Mouse (Mus musculus): ENCODE measurements around the gene Washc4. TPM values are rescaled to one million over a fixed set of nuclear protein-coding genes. Genes with fewer than 3 reads are reported as not detected.
"Not testable (repeated sequence)": the region's sequence is repeated elsewhere in the genome, so short reads cannot be mapped to it uniquely, and the experiment has no call there.

Gene Washc4
- 10 to 100 TPM; 25.8 to 28.8 (median 26.2) TPM for polyA plus RNA-seq (2017; shearing (Covaris generic))

DNA sequence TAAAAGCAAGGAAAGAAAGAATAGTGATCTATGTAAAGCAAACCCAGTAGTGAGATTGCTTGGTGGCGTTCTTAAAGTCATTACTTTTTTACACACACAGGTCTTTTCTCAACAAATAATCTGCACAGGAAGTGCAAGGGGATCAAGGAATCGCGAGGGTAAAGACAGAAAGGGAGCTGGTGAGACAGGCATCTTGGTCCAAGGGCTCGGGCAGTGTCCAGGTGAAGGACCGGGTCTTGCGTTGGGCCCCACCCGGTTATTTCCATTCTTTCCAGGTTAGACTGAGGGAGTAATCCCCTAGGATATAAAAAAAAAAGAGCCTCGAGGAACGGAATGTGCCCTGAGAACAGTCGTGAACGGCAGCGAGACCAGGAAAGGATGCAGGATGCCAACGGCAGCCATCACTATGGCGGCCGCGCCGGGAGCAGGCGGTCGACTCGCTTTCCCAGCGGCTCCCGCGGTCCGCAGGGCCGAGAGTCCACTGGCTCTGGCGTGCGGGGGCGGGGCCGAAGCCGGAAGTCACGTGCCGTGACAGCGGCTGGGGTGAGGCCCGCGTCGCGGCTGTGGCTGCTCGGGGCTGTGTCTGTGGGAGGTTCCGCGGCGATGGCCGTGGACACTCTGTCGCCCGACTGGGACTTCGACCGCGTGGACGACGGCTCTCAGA is at the start of gene Washc4:
Gene Washc4 (plus strand): TSS at position 314 of the 664 bp plus-strand sequence.
- peak; percentile 90 for ATAC-seq

DNA sequence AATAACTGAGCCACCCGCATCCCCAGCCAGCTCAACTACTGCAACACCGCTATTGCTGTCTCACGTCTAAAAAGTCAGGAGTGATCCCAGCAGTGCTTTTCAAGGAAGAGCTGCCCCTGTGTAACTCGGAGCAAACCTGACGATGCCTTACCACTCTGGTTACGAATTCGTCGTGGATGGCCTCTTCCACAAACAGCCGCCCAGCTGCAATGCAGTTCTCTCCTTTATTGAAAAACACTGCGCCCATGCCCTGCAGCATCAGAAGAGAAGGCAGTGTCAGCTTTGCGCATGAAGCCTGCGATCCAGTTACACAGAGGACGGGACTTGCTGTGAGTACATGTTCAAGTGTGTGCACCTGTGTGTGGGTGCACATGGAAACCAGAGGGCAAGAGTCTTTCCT is 46.2 kb upstream of the Washc4 start:
- no peak for ATAC-seq

DNA sequence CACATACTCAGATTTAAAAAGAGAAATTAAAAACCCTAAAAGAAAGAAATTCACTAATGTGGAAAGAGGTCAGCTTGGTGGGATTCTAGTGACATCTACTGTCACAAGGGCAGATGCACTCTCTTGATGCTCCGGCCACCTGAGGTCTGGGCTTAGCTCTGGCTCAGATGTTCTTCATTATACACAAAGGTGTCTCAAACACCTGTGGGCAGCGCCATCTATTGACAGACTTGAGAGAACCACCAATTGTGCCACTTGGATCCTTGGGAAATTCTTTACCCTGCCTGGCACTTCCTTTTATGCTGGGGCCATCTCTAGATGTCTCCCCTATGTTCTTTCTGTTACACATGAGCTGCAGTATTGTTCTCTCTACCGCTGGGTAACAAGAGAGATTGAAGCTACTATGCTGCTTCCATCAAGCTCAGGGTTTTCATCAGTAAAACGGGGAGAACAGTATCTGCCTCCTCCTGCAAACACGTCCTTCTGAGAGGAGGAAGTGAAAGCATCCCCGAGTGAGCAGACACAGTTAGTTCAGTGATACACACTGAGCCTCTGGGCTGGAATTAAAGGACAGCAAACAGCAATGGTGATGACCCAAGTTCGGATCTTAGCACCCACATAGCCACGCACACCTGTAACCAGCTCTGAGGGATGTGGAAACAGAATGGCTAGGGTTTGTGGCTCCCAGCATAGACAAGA is 34.4 kb upstream of the Washc4 start:
- no peak for ATAC-seq

DNA sequence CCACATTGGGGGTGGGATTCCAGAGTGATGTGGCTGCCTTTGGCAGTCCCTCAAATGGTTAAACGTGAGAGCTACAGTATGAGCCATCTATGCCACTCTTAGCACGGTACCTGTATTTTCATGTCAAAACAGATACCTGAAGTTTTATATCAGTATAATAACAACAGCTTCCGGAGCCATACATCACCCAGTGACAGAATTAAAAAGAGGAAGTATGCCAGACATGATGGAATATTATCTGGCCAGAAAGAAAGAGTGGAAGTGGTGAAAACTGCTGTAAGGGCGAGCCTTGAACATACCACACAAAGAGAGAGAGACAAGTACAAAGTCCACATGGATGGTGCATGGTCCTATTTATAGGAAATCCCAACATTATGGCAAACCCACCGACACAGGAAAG is 32.2 kb upstream of the Washc4 start:
- no peak for ATAC-seq

DNA sequence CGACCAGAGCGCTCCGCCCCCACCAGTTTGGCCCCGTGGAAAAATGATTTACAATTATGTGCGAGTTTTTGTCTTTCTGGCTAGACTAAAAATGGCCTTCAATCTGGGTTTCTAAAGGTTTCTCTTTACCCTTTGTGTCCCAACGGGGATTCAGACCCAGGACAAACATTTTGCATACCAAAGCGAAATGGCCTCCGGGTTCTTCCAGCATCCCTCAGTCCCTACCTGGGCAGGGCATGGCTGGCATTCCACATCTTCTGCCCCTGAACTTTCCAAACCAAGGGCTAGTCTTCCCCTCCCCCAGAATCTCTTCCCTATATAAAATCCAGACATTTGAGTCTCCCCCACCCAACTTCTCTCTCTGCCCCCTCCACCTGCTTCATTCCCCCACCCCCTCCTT is 29.8 kb upstream of the Washc4 start:
- no peak for ATAC-seq

DNA sequence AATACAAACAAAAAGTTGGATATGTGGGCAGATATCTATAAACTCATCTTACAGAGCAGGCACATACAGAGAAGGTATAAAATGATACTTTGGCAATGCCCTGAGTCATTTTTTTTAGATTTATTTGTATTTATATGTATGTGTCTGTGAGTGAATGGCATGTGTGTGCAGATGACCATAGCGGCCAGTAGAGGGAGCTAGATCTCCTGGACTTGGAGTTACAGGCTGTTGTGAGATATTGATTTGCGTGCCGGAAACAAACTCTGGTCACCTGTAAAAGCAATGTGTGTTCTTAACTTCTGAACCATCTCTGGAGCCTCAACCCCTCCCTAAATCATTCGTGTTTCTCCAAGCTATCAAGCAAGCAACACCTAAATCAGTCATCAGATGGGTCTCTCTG is 22.6 kb upstream of the Washc4 start:
- ATAC-seq, result no peak

DNA sequence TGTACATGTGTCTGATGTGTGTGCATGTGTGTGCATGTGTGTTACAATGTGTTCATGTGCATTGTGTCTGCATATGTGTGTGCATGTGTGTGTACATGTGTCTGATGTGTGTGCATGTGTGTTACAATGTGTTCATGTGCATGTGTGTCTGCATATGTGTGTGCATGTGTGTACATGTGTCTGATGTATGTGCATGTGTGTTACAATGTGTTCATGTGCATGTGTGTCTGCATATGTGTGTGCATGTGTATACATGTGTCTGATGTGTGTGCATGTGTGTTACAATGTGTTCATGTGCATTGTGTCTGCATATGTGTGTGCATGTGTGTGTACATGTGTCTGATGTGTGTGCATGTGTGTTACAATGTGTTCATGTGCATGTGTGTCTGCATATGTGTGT is 19.3 kb upstream of the Washc4 start:
- not testable (repeated sequence) for ATAC-seq

DNA sequence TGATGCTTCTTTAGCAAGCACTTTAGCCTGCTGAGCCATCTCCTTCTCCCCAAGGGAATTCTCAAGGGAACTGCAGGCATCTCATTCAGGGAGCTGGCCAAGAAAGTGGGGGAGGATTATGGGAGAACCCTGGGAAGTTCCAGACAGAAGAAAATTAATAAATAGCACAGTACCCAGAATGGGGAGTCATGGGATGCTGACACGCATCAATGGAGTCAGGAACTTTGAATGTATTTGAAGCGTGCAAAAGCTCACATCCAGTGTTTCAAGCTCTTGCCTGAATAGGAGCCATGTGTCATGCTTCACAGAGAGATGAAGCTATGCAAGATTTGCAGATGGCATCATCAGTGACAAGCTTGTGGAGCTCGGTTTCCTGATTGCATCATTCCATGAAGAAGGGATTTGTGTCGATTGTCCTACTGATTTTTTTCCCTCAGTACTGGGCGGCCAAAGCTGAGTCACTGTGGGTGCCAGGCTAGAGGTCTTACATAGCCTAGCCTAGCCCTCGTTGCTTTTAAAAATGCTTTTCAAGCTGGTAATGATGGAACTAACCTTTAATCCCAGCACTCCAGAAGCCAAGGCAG is 13.1 kb upstream of the Washc4 start:
- no peak for ATAC-seq

DNA sequence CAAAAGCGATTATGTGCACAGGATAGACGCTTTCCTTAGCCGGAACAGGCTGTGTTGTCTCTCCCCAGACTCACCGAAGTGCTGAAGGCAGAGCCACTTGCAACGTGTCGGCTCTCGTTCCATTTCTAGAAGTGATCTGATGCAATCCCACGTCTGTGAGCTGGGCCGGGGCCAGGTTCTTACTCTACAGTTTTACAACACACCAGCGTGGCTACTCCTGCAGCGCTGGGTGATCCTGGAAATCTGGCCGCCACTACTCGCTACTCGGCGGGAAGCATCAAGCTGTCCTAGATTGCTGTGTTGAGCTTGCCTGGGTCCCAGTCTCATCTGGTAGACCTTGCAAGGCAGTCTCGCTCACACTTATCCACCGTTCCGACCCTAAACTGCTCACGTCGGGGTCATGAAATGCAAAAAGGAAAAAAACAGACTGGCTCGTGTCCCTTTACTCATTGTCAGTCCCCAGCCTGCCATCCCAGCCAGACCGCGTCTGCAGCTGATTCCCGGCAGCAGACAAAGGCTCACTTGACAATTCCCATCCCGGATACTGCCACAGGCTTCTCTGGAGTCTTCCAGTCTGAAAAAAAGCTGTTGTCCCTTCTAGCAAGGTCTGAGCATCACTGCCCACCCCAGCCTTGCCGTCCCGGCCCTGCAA is 10.2 kb upstream of the Washc4 start:
- ATAC-seq, result no peak

DNA sequence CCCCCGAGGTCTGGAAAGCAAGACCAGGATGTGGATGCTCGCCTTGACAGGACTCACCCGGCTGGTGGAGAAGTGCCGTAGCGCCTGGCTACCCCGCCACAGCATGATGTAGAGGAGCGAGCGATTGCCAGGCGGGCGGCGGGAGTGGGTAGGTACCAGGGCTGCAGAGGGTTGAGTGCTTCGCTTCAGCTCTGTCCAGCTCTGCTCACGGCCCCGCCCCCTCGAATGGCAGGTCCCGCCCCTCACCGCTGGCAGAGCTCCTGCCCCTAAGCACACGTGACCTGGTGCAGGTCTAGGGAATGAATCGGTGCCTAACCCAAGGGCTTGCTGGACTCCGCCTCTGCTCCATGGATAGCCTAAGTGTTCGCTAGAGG is 9.7 kb upstream of the Washc4 start, which contains the start of gene Aldh1l2:
Gene Aldh1l2 (minus strand): TSS at position 231 of the 374 bp plus-strand sequence.
- peak; percentile 62 for ATAC-seq

DNA sequence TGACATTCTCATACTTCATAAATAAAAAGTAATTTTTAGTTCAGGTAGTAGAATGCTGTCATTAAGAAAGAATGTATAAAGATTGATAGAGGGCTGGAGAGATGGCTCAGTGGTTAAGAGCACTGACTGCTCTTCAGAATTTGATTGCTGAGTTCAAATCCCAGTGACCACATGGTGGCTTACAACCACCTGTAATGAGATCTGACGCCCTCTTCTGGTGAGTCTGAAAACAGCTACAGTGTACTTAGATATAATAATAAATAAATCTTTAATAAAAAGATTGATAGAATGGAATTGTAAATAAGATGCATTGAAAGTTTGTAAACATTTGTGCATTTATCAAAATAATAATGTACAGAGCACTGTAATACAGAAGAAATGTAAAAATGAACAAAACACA is 7.1 kb upstream of the Washc4 start:
- ATAC-seq, result no peak

DNA sequence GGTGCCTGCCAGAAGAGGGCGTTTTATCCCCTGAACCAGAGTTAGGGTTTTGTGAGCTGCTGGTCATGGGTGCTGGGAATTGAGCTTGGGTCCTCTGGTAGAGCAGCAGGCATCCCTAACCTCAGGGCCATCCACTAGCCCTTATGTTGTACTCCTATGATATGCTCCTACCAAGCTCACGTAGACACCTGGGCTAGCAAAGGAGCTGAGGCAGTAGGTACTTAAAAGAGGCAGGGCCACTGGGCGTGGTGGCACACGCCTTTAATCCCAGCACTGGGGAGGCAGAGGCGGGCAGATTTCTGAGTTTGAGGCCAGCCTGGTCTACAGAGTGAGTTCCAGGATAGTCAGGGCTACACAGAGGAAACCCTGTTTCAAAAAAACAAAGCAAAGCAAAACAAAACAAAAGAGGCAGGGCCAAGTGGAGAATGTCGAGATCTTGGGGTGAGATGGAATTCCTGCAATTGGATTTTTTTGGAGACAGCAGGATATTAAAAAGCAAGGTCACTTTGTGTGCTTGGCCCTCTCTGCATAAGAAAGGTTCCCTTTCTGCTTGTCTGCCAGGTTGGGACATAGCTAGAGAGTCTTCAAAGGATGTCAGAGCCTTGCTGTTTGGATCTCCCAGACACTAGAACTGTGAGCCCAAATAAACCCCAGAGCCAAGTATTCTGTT is 4.1 kb upstream of the Washc4 start:
- ATAC-seq, result no peak

DNA sequence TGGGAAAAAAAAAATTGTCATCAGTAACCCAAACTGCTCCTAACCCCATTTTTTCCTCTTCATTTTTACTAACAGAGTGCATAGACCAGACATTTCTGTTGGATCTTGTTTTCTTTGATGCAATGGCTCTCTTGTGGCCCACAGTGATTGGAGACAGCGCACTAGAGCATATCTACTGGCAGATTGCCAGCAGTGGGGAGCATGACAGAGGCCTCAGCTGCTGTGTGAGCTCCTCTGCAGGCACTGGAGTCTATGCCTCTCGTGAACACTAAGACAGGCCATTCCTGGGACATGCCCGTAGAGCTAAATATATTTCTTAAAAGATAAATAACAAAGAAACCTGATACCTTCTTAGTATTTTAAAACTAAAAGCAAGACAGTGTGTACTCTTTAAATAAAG is 3.5 kb upstream of the Washc4 start:
- no peak for ATAC-seq

DNA sequence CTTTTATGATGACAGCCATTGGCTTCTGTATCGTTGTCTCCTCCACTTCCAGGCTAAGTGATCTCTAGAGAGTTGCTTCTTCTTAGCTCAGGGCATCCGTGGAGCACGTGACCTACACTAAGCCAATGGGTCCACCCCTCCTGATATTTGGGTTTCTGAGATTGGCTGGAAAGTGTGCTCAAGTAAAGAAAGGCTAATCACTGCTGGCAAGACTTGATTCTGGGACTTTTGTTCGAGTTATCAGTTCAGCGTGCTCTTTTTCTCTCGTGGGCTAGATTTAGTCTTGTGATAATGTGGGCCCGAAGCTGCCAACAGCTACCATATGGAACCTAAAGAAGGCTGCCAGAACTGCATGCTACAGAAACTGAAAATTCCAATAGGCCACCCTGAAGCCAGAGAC is 1.3 kb upstream of the Washc4 start:
- no peak for ATAC-seq

DNA sequence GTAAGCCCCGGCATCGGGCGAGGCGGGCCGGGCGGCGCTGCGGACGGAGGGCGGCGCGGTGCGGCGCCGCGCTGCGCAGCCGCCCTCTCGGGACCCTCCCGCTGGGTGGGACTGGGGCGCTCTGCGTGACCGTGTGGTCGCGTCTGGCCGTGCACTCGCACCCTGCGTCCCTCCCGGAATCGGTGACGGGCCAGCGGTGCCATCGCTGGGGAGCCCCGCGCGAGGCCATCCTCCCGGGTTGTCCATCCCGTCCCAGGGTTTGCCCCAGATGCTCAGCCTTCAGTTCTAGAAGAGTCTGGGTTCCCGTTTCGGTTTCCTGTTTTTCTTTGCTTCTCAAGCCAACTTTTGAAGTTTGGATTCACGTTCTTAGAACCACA is 539 bp downstream of the Washc4 start:
- peak; percentile 56 for ATAC-seq

DNA sequence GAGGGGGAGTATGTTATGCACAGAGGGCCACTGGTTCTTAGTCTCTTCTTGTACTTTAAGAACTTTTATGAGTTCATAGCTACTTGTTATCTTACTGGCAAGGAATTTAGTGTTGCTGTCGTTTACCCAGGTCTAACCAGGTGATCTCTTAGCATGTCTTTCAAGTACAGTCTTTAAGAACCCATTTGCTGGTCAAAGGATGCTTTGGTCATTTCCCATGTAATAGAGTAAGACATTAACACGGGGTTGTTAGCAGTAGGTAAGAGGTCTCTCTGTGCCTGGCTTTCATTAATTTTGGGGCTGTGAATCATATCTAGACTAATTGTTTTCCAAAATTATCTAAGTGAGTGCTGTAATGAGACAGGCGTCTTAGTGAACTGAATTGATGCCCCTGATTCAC is 1.8 kb downstream of the Washc4 start:
- ATAC-seq, result no peak

DNA sequence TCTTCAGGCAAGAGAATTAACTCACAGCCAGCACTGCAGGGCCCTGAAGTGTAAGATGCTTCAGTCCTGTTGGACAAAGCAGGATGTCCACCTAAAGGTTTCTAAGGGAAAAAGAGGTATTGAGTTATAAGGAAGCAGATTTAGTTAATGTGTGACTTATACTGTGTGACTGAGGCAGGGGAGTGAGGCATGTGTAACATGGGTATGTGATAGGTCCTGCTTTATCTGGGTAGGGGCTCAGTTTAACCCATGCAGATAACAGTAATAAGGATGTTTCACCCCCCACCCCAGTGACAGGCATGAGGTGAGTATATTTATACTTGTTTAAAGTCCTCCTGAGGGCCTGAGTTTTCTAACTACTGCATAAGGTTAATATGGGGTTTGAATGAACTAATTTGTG is 19.5 kb downstream of the Washc4 start:
- ATAC-seq, result no peak

DNA sequence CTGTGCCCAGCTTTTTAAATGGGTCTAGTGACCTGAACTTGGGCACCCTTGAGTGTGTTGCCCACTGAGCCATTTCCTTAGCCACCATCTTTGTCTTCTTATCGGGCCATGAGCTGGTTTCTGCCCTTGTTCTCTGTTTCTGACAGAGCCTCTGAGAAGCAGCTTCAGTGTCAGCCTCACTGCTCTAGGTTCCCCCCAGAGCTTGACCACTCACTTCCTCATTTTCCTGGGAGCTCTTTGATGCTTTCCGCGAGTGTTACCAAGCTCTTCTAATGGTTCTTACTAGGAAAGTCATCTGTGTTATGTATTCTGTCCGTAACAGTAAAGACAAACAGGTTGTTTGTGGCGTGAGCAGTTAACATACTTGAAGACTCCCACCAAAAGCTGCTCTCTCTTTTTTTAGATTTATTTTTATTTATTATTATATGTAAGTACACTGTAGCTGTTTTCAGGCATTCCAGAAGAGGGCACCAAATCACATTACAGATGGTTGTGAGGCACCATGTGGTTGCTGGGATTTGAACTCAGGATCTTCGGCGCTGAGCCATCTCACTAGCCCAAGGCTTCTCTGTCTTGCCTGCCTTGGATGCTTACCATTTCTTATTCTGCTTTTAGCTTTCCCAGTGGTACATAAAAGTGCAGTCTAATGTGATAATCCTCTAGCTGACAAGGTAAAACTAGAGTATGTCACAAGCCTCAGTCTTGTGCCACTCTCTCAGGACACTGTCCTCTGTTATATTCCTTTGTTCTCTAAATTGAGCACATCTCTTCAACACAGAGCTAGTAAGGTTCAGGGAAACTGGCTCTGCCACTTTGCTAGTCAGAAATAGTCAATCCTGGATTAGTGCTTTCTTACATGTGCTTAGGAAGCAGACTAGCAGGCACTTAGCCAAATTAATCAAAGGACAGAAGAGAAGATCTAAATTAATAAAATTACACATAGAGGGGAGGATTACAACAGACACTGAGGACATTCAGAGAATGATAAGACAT is 22.2 kb downstream of the Washc4 start:
- no peak for ATAC-seq

DNA sequence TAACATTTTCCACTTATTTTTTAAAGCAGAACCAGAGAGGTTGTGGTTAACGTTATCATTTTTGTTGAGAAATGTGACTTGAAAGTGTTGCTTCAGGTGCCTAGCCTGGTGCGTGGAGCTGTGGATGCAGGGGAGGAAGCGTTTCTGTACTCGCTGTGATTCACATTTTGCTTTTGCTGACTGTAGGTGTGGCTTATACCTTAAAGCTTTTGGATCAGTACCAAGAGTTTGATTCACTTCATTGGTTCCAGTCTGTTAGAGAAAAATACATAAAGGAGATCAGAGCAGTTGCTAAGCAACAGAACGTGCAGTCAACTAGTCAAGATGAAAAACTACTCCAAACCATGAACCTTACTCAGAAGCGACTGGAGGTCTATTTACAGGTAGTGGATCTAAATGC is 47.2 kb downstream of the Washc4 start:
- ATAC-seq, result no peak

DNA sequence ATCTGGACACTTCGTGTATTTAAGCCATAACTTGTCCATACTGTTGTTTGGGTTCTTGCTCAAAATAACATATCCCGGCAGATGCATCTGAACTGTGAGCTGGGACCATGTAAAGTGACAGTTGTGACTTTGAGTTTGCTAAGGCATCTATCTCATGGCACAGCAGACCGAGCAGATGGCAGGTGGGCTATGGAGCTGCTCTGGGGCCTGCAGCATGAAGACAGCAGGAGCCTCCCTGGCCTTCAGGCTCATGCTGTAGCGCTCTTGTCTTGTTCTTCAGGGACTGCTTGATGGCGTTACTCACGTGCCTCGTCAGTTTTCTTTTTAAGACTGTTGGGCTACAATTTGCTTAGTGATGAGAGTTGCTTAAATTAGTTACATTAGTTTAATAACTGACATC is 49.1 kb downstream of the Washc4 start:
- no peak for ATAC-seq

DNA sequence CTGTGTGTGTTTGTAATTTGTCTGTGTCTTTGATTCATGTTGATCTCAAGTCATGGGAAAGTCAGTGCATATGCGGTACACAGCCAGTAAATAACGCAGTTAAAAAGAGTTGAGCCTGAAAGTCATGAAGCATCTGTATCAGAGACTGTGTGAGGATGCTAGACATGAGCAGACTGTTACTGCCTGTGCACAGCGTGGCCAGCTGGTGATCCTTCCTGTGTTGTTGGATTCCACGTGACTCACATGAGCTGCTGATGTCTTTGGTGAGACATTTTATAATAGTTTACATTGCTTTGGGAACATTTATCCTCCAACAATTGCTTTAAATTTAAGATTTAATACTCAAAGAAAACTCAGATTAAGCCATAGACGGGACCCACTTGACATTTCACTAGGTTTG is 51.0 kb downstream of the Washc4 start:
- no peak for ATAC-seq

DNA sequence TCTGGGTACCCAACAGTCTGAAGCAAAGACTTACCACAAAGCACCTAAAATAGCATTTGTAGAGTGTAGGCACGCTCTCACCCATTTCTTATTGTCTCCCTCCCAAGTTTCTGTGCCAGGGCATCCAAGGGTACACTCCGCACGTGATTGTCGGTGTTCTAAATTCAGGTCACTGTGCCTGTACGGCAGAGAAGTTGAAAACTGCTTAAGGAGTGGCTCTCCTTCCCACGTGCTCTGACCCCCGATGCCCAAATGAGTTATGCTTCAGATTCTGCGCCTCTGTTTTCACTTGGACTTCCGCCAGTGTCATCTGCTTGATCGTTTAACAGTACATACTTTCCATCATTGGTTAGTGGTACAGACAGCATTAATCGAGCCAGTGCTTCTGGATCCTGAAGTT is 57.1 kb downstream of the Washc4 start:
- no peak for ATAC-seq

Measured in inflammation-experienced regulatory T-cells, adult 6 months (primary cell).